Mouse (Mus musculus) testis, adult 2 months (tissue): ENCODE measurements around the gene Hils1.

Experiments used
- CTCF ChIP-seq: fragments of 200-500 bp; IDR thresholded peaks from 2 replicates; pipeline ENCODE4 v1.5.1; 2012; ENCODE audit warnings: low read depth, mild to moderate bottlenecking, inconsistent platforms, low read length, moderate library complexity; ENCODE audit not compliant: control insufficient read depth, insufficient read depth, insufficient replicate concordance
- POLR2A ChIP-seq: fragments of 200-500 bp; IDR thresholded peaks from 2 replicates; pipeline ENCODE4 v1.6.1; 2012; ENCODE audit warnings: low read depth, mild to moderate bottlenecking, inconsistent platforms, low read length, moderate library complexity; ENCODE audit not compliant: control insufficient read depth

DNA sequence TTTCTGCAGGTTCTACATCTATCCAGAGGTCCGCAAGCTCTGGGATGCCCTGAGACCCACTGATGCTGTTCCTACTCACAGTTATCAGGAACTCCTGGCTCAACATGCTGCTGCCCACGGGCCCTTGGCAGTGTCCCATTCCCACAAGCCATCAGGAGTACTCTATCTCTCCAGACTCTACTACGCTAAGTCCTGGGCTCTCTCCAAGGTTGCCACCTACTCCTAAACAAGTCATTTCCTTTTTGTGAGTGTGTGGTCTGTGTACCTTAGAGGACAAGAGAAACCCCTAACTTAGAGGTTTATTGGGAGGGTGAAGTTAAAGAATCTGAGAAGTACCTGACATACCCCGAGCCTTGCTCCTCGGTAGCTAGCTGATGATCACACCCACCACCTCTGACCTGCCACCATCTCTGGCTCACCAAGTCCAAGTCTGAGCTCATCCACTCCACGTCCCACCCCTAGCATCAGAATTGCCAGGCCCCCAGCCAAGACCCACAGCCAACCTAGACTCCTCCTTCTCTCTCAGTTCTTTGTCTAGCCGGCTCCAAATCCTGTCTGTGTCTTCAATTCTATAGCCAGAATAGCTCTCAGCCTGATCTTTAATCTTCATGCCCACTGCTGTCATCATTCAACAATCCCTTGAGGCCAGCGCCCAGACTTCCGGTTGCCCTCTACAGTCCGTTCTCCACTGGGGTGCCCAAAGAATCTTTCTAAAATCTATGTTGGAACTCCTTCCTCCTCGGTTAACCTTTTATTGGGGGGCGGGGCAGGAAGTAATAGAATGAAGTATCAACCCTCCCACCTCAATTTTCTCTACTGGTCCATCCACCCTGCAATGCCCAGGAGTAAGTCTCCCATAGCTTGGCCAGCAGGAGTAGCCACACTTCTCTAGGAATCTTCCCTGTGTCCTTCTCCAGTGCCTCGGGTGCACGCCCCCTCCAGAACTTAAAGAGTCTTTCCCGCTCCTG, 41.6 kb downstream of the Hils1 start:
- TF ChIP-seq CTCF (no peak), POLR2A (no peak)
